Mouse (Mus musculus): ENCODE results near the gene Wee2. TPM values are rescaled to one million over a fixed set of nuclear protein-coding genes. Genes with fewer than 3 reads are reported as not detected.

Wee2 gene
- polyA plus RNA-seq (2014; fragmentation: Nextera tagmentation; extraction: Ambion mirVana): 0.09 TPM in 1 of 2 replicates, not detected in the other

GRCm38 (mm10) chr6:40438936-40439335, at the start of gene Wee2:
Gene Wee2, plus strand, starts transcription at chr6:40439088.
- 53% methylated on average over 5 of the region's 5 CpGs for WGBS
- Histone ChIP-seq H3K27me3 (ENCODE audit: control insufficient read depth, insufficient read depth, low read length) (no peaks in the 10 kb centered on the region), H3K9me3 (ENCODE audit: control insufficient read depth, low read length) (no peaks in the 10 kb centered on the region), H3K4me3 (ENCODE audit: low read length) (no peak within 1 kb of the TSS), H3K36me3 (ENCODE audit: control insufficient read depth, insufficient read depth, low read length) (no peaks in the 10 kb centered on the region), H3K9ac (ENCODE audit: low read depth, low read length) (no peak within 1 kb of the TSS), H3K4me2 (replicated peaks; ENCODE audit: low read depth, low read length) (peak within 1 kb of the TSS; percentile 21), H3K27ac (ENCODE audit: low read depth, low read length) (no peak within 1 kb of the TSS), H3K4me1 (ENCODE audit: control insufficient read depth, insufficient read depth, low read length) (peaks cover 11% of the 10 kb centered on the region; the same call in 1 of the 2 replicates)
- no peak for ATAC-seq (ENCODE audit: low FRiP score, low TSS enrichment)

GRCm38 (mm10) chr6:40390975-40391374, 47.9 kb upstream of the Wee2 start:
- H3K27me3 ChIP-seq (ENCODE audit: control insufficient read depth, insufficient read depth, low read length): no peaks in the 10 kb centered on the region
- WGBS: 91% methylated on average over 1 of the region's 1 CpGs
- no peak for ATAC-seq (ENCODE audit: low FRiP score, low TSS enrichment)

GRCm38 (mm10) chr6:40393213-40393612, 45.7 kb upstream of the Wee2 start:
- Histone ChIP-seq H3K27ac (ENCODE audit: low read depth, low read length) (no peak overlapping the region), H3K36me3 (ENCODE audit: control insufficient read depth, insufficient read depth, low read length) (peaks cover 9% of the 10 kb centered on the region; the same call in 1 of the 2 replicates), H3K9ac (ENCODE audit: low read depth, low read length) (no peak overlapping the region), H3K4me2 (replicated peaks; ENCODE audit: low read depth, low read length) (no peak overlapping the region), H3K4me3 (ENCODE audit: low read length) (no peak overlapping the region), H3K9me3 (ENCODE audit: control insufficient read depth, low read length) (no peaks in the 10 kb centered on the region), H3K27me3 (ENCODE audit: control insufficient read depth, insufficient read depth, low read length) (no peaks in the 10 kb centered on the region), H3K4me1 (ENCODE audit: control insufficient read depth, insufficient read depth, low read length) (no peaks in the 10 kb centered on the region)
- WGBS: 54% methylated on average over 3 of the region's 3 CpGs
- ATAC-seq (ENCODE audit: low FRiP score, low TSS enrichment): peak; percentile 90

More at GRCm38 (mm10) chr6:40390975-40391374, 47.9 kb upstream of the Wee2 start:
- H3K9me3 ChIP-seq (ENCODE audit: control insufficient read depth, low read length): no peaks in the 10 kb centered on the region
- no peak overlapping the region for H3K4me2 ChIP-seq (replicated peaks; ENCODE audit: low read depth, low read length)
- peaks cover 12% of the 10 kb centered on the region; the same call in 1 of the 2 replicates for H3K36me3 ChIP-seq (ENCODE audit: control insufficient read depth, insufficient read depth, low read length)
- no peaks in the 10 kb centered on the region for H3K4me1 ChIP-seq (ENCODE audit: control insufficient read depth, insufficient read depth, low read length)
- H3K4me3 ChIP-seq (ENCODE audit: low read length): no peak overlapping the region
- H3K27ac ChIP-seq (ENCODE audit: low read depth, low read length): no peak overlapping the region
- no peak overlapping the region for H3K9ac ChIP-seq (ENCODE audit: low read depth, low read length)

GRCm38 (mm10) chr6:40402031-40402430, 36.9 kb upstream of the Wee2 start:
- ATAC-seq (ENCODE audit: low FRiP score, low TSS enrichment): no peak
- Histone ChIP-seq H3K9ac (ENCODE audit: low read depth, low read length) (no peak overlapping the region), H3K27ac (ENCODE audit: low read depth, low read length) (no peak overlapping the region), H3K9me3 (ENCODE audit: control insufficient read depth, low read length) (peaks cover 4% of the 10 kb centered on the region; the same call in 1 of the 2 replicates), H3K36me3 (ENCODE audit: control insufficient read depth, insufficient read depth, low read length) (peaks cover 51% of the 10 kb centered on the region), H3K4me3 (ENCODE audit: low read length) (no peak overlapping the region), H3K27me3 (ENCODE audit: control insufficient read depth, insufficient read depth, low read length) (no peaks in the 10 kb centered on the region), H3K4me1 (ENCODE audit: control insufficient read depth, insufficient read depth, low read length) (no peaks in the 10 kb centered on the region), H3K4me2 (replicated peaks; ENCODE audit: low read depth, low read length) (no peak overlapping the region)
- WGBS: 84% methylated on average over 2 of the region's 2 CpGs

GRCm38 (mm10) chr6:40403640-40404285, 35.1 kb upstream of the Wee2 start:
- WGBS: 94% methylated on average over 4 of the region's 4 CpGs
- no peak overlapping the region for H3K4me3 ChIP-seq (ENCODE audit: low read length)
- H3K27ac ChIP-seq (ENCODE audit: low read depth, low read length): no peak overlapping the region
- no peaks in the 10 kb centered on the region for H3K4me1 ChIP-seq (ENCODE audit: control insufficient read depth, insufficient read depth, low read length)
- H3K36me3 ChIP-seq (ENCODE audit: control insufficient read depth, insufficient read depth, low read length): peaks cover 64% of the 10 kb centered on the region
- H3K9me3 ChIP-seq (ENCODE audit: control insufficient read depth, low read length): peaks cover 3% of the 10 kb centered on the region; the same call in 1 of the 2 replicates
- H3K4me2 ChIP-seq (replicated peaks; ENCODE audit: low read depth, low read length): no peak overlapping the region
- H3K9ac ChIP-seq (ENCODE audit: low read depth, low read length): no peak overlapping the region
- no peaks in the 10 kb centered on the region for H3K27me3 ChIP-seq (ENCODE audit: control insufficient read depth, insufficient read depth, low read length)
- ATAC-seq (ENCODE audit: low FRiP score, low TSS enrichment): no peak

- no peak for ATAC-seq (ENCODE audit: low FRiP score, low TSS enrichment)
- Histone ChIP-seq H3K27me3 (ENCODE audit: control insufficient read depth, insufficient read depth, low read length) (no peaks in the 10 kb centered on the region), H3K9ac (ENCODE audit: low read depth, low read length) (no peak overlapping the region), H3K36me3 (ENCODE audit: control insufficient read depth, insufficient read depth, low read length) (peaks cover 28% of the 10 kb centered on the region), H3K9me3 (ENCODE audit: control insufficient read depth, low read length) (no peaks in the 10 kb centered on the region), H3K27ac (ENCODE audit: low read depth, low read length) (no peak overlapping the region), H3K4me2 (replicated peaks; ENCODE audit: low read depth, low read length) (no peak overlapping the region), H3K4me3 (ENCODE audit: low read length) (no peak overlapping the region), H3K4me1 (ENCODE audit: control insufficient read depth, insufficient read depth, low read length) (no peaks in the 10 kb centered on the region)
- WGBS: 85% methylated on average over 3 of the region's 3 CpGs
Measured at GRCm38 (mm10) chr6:40411085-40411484, 27.8 kb upstream of the Wee2 start.

GRCm38 (mm10) chr6:40413046-40413445, 25.8 kb upstream of the Wee2 start:
- Histone ChIP-seq H3K4me2 (replicated peaks; ENCODE audit: low read depth, low read length) (no peak overlapping the region), H3K4me1 (ENCODE audit: control insufficient read depth, insufficient read depth, low read length) (no peaks in the 10 kb centered on the region), H3K27me3 (ENCODE audit: control insufficient read depth, insufficient read depth, low read length) (no peaks in the 10 kb centered on the region), H3K9ac (ENCODE audit: low read depth, low read length) (no peak overlapping the region), H3K36me3 (ENCODE audit: control insufficient read depth, insufficient read depth, low read length) (peaks cover 11% of the 10 kb centered on the region), H3K9me3 (ENCODE audit: control insufficient read depth, low read length) (no peaks in the 10 kb centered on the region), H3K4me3 (ENCODE audit: low read length) (no peak overlapping the region), H3K27ac (ENCODE audit: low read depth, low read length) (no peak overlapping the region)
- WGBS: 83% methylated on average over 5 of the region's 5 CpGs
- ATAC-seq (ENCODE audit: low FRiP score, low TSS enrichment): no peak

GRCm38 (mm10) chr6:40413565-40413964, 25.3 kb upstream of the Wee2 start:
- H3K36me3 ChIP-seq (ENCODE audit: control insufficient read depth, insufficient read depth, low read length): peaks cover 6% of the 10 kb centered on the region
- no peak overlapping the region for H3K27ac ChIP-seq (ENCODE audit: low read depth, low read length)
- no peak overlapping the region for H3K4me2 ChIP-seq (replicated peaks; ENCODE audit: low read depth, low read length)
- no peak for ATAC-seq (ENCODE audit: low FRiP score, low TSS enrichment)
- H3K4me3 ChIP-seq (ENCODE audit: low read length): no peak overlapping the region
- no peaks in the 10 kb centered on the region for H3K4me1 ChIP-seq (ENCODE audit: control insufficient read depth, insufficient read depth, low read length)
- WGBS: 94% methylated on average over 3 of the region's 3 CpGs
- no peaks in the 10 kb centered on the region for H3K9me3 ChIP-seq (ENCODE audit: control insufficient read depth, low read length)
- H3K27me3 ChIP-seq (ENCODE audit: control insufficient read depth, insufficient read depth, low read length): no peaks in the 10 kb centered on the region
- H3K9ac ChIP-seq (ENCODE audit: low read depth, low read length): no peak overlapping the region

GRCm38 (mm10) chr6:40415799-40416198, 23.1 kb upstream of the Wee2 start:
- H3K27me3 ChIP-seq (ENCODE audit: control insufficient read depth, insufficient read depth, low read length): no peaks in the 10 kb centered on the region
- H3K9me3 ChIP-seq (ENCODE audit: control insufficient read depth, low read length): no peaks in the 10 kb centered on the region
- no peak overlapping the region for H3K4me2 ChIP-seq (replicated peaks; ENCODE audit: low read depth, low read length)
- no peak overlapping the region for H3K27ac ChIP-seq (ENCODE audit: low read depth, low read length)
- no peak overlapping the region for H3K4me3 ChIP-seq (ENCODE audit: low read length)
- no peak for ATAC-seq (ENCODE audit: low FRiP score, low TSS enrichment)
- 67% methylated on average over 5 of the region's 5 CpGs for WGBS
- no peaks in the 10 kb centered on the region; the same call in 1 of the 2 replicates for H3K36me3 ChIP-seq (ENCODE audit: control insufficient read depth, insufficient read depth, low read length)
- no peak overlapping the region for H3K9ac ChIP-seq (ENCODE audit: low read depth, low read length)
- H3K4me1 ChIP-seq (ENCODE audit: control insufficient read depth, insufficient read depth, low read length): no peaks in the 10 kb centered on the region
